Mouse (Mus musculus) MEL (cell line): ENCODE measurements around the gene Chsy1.

Experiments used
- CTCF ChIP-seq, 3 experiments: IDR thresholded peaks in 2 of 3; conservative IDR thresholded peaks in 1 of 3; 2 replicates each; pipeline ENCODE4 v1.5.1; 2011 to 2012; ENCODE audit warnings: low read length in 3 of 3, low read depth in 2 of 3, mild to moderate bottlenecking in 2 of 3, improper control_type of control experiment in 1 of 3, inconsistent platforms in 1 of 3, mixed read lengths in 1 of 3, moderate library complexity in 1 of 3; ENCODE audit not compliant: control insufficient read depth in 1 of 3, insufficient read depth in 1 of 3, poor library complexity in 1 of 3, severe bottlenecking in 1 of 3
- EP300 ChIP-seq, 2 experiments: IDR thresholded peaks; 2 replicates each; pipeline ENCODE4 v1.6.1; 2011; ENCODE audit warnings: improper control_type of control experiment in 2 of 2, low read length in 2 of 2, low read depth in 1 of 2, mild to moderate bottlenecking in 1 of 2
- ETS1 ChIP-seq: IDR thresholded peaks from 2 replicates; pipeline ENCODE4 v1.6.1; 2012; ENCODE audit warnings: low read depth, mild to moderate bottlenecking, inconsistent platforms, low read length, improper control_type of control experiment, moderate library complexity
- GATA1 ChIP-seq: IDR thresholded peaks from 2 replicates; pipeline ENCODE4 v1.6.1; 2011; ENCODE audit warnings: low read depth, low read length, improper control_type of control experiment
- POLR2A ChIP-seq, 2 experiments: IDR thresholded peaks; 2 replicates each; pipeline ENCODE4 v1.6.1; 2011 to 2012; ENCODE audit warnings: low read length in 2 of 2, mild to moderate bottlenecking in 2 of 2, control low read depth in 1 of 2, improper control_type of control experiment in 1 of 2, low read depth in 1 of 2, moderate library complexity in 1 of 2; ENCODE audit not compliant: control insufficient read depth in 1 of 2, insufficient read depth in 1 of 2, poor library complexity in 1 of 2
- TAL1 ChIP-seq: IDR thresholded peaks from 2 replicates; pipeline ENCODE4 v1.6.1; 2012; ENCODE audit warnings: mild to moderate bottlenecking, inconsistent platforms, low read length, moderate library complexity, mixed read lengths
- ZC3H11A ChIP-seq: IDR thresholded peaks from 2 replicates; pipeline ENCODE4 v1.6.1; 2012; ENCODE audit warnings: low read depth, mild to moderate bottlenecking, inconsistent platforms, low read length, improper control_type of control experiment
- ZKSCAN1 ChIP-seq: IDR thresholded peaks from 2 replicates; pipeline ENCODE4 v1.6.1; 2012; ENCODE audit warnings: low read depth, mild to moderate bottlenecking, inconsistent platforms, low read length, improper control_type of control experiment, moderate library complexity

DNA sequence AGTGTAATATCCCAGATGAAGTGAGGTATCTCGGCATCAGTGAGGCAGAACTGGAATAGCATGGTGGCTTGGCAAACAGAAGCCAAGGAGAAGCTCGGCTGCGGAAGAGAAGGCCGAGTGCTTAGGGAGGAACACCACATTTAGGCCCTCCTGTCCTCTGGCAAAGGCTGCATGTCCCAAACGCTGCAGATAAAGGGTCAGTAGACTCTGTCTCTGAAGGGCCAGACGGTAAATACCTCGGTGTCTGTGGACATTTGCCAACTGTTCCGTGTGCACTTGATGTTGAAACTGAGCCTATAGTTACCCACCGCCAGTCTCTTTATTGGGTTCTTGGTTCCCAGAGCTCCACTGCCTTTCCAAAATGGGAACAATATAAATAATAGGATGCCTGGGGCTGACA is 48.1 kb downstream of the Chsy1 start:
- no peak for TF ChIP-seq ZKSCAN1
- TF ChIP-seq TAL1: no peak
- TF ChIP-seq EP300 (IDR thresholded peaks at IDR 0.05; ENCODE audit: low read depth in 1 of 2, low read length in 2 of 2): no peak
- TF ChIP-seq CTCF (IDR thresholded peaks at IDR 0.05 in 2 of 3, conservative IDR thresholded peaks at IDR 0.05 in 1 of 3; ENCODE audit: control insufficient read depth in 1 of 3, insufficient read depth in 1 of 3, low read depth in 2 of 3, low read length in 3 of 3, poor library complexity in 1 of 3, severe bottlenecking in 1 of 3): no peak
- no peak for TF ChIP-seq POLR2A (IDR thresholded peaks at IDR 0.05; ENCODE audit: control insufficient read depth in 1 of 2, insufficient read depth in 1 of 2, low read depth in 1 of 2, low read length in 2 of 2, poor library complexity in 1 of 2)
- no peak for TF ChIP-seq ETS1
- TF ChIP-seq ZC3H11A: no peak
- TF ChIP-seq GATA1: no peak
